Mouse (Mus musculus) c-Kit-positive CD71-positive TER-119-positive erythroid progenitor cells, embryonic 14.5 days (primary cell): Measurements from ENCODE around the gene Catsper4.
"Not testable (repeated sequence)": the region's sequence is repeated elsewhere in the genome, so short reads cannot be mapped to it uniquely, and the experiment has no call there.

ENCODE experiments used
- DNase-seq: peaks from one replicate; pipeline ENCODE4 v3.0.0-alpha.2; 2013; ENCODE audit warnings: low spot score

Catsper4 gene

GRCm38 (mm10) chr4:134227194-134227593, at the start of gene Catsper4:
Gene Catsper4 (minus strand): TSS chr4:134227383.
- no peak for DNase-seq

GRCm38 (mm10) chr4:134273417-134274345, 46.5 kb upstream of the Catsper4 start:
- peak; percentile 86 for DNase-seq

GRCm38 (mm10) chr4:134272731-134273416, 45.7 kb upstream of the Catsper4 start:
- DNase-seq: no peak

- no peak for DNase-seq
These were observed 44.8 kb upstream of the Catsper4 start for GRCm38 (mm10) chr4:134271979-134272378.

- not testable (repeated sequence) for DNase-seq
These were observed 42.4 kb upstream of the Catsper4 start for GRCm38 (mm10) chr4:134269622-134270021.

- no peak for DNase-seq
These were observed 41.0 kb upstream of the Catsper4 start for GRCm38 (mm10) chr4:134268102-134268655.

- no peak for DNase-seq
These were observed 38.8 kb upstream of the Catsper4 start for GRCm38 (mm10) chr4:134265860-134266585.

- DNase-seq: no peak
These were observed 36.0 kb upstream of the Catsper4 start for GRCm38 (mm10) chr4:134263191-134263590.

- DNase-seq: no peak
These were observed 31.2 kb upstream of the Catsper4 start for GRCm38 (mm10) chr4:134258354-134258753.

GRCm38 (mm10) chr4:134257198-134258009, 30.2 kb upstream of the Catsper4 start:
- no peak for DNase-seq

GRCm38 (mm10) chr4:134256407-134257197, 29.4 kb upstream of the Catsper4 start:
- DNase-seq: no peak

- no peak for DNase-seq
These were observed 28.7 kb upstream of the Catsper4 start for GRCm38 (mm10) chr4:134255854-134256253.

GRCm38 (mm10) chr4:134254835-134255234, 27.7 kb upstream of the Catsper4 start:
- no peak for DNase-seq

- no peak for DNase-seq
These were observed 26.6 kb upstream of the Catsper4 start, which contains the start of gene Grrp1 for GRCm38 (mm10) chr4:134253722-134254324. Gene Grrp1 (minus strand): TSS chr4:134254106.

- DNase-seq: no peak
These were observed 25.9 kb upstream of the Catsper4 start for GRCm38 (mm10) chr4:134252911-134253721.

GRCm38 (mm10) chr4:134252131-134252910, 25.1 kb upstream of the Catsper4 start:
- no peak for DNase-seq

- DNase-seq: no peak
These were observed 24.3 kb upstream of the Catsper4 start for GRCm38 (mm10) chr4:134251241-134252130.
